Mouse (Mus musculus): ENCODE data around the gene Apbb2. TPM values are rescaled to one million over a fixed set of nuclear protein-coding genes. Genes with fewer than 3 reads are reported as not detected.

Apbb2 gene
- polyA plus RNA-seq, 1 experiment, result 19.1 TPM

DNA sequence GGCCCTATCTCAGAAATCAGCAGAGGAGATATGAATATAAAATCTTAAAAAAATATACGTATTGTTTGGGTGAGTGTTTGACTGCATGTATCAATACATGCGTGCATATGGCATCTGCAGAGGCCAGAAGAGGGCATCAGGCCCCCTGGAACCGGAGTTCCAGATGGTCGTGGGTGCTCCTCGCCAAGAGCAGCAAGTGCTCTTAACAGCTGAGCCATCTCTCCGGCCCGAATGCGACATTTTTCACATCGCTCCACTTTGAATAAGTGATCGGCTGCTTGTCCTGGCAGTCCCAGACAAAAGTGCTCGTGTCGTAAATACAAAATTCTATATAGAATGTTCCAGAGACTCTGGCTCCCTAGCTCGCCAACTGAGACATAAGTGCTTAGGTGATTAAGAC is 43.4 kb downstream of the Apbb2 start:
- Histone ChIP-seq H3ac (ENCODE audit: control insufficient read depth, insufficient read length) (no peak overlapping the region), H3K4me3 (no peak overlapping the region), H3K79me2 (ENCODE audit: control insufficient read depth, insufficient read depth) (peaks cover 97% of the 10 kb centered on the region), H3K27me3 (ENCODE audit: control insufficient read depth, insufficient read depth, insufficient read length) (no peaks in the 10 kb centered on the region), H3K36me3 (ENCODE audit: control insufficient read depth, insufficient read depth) (no peaks in the 10 kb centered on the region), H3K4me2 (ENCODE audit: low read depth) (no peak overlapping the region)
- TF ChIP-seq REST (IDR thresholded peaks at IDR 0.05; ENCODE audit: insufficient read depth, insufficient read length), result no peak
- no peak for TF ChIP-seq MAX (IDR thresholded peaks at IDR 0.05; ENCODE audit: low read depth)
- TF ChIP-seq MYOD1 (IDR thresholded peaks at IDR 0.05; ENCODE audit: control insufficient read depth in 1 of 3, insufficient read length in 2 of 3, low read depth in 2 of 3), result no peak
- no peak for TF ChIP-seq CEBPB (IDR thresholded peaks at IDR 0.05; ENCODE audit: insufficient read depth, poor library complexity, severe bottlenecking)
- no peak for TF ChIP-seq USF1 (IDR thresholded peaks at IDR 0.05; ENCODE audit: low read depth)
- TF ChIP-seq TCF12 (IDR thresholded peaks at IDR 0.05; ENCODE audit: insufficient read depth, poor library complexity, severe bottlenecking), result no peak
- TF ChIP-seq TCF3 (IDR thresholded peaks at IDR 0.05; ENCODE audit: insufficient read length, low read depth), result no peak
- no peak for TF ChIP-seq MYOG (IDR thresholded peaks at IDR 0.05; ENCODE audit: control insufficient read depth in 1 of 3, insufficient read depth in 1 of 3, insufficient read length in 2 of 3, low read depth in 2 of 3)
- no peak for TF ChIP-seq POLR2A (IDR thresholded peaks at IDR 0.05; ENCODE audit: insufficient read length, low read depth)
- TF ChIP-seq POLR2AphosphoS2 (IDR thresholded peaks at IDR 0.05; ENCODE audit: insufficient read length, low read depth), result no peak

DNA sequence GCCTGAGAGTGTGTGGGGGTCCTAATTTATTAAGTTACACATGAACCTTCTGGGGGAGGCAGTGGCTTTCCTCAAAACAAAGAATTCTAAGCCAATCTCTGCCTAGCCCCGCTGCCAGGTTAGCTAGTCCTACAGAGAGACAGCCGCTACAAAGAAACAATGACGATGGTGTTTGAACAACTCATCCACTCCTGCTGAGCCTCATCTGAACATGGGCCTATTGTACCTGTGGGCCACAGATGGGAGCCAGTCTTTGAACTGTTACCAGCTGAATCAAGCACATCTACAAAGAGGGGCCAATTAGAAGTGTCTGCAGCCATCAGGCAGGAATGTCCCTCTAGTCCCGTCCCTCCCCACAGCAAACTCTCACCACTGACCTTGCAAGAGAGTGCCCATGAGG is 45.3 kb downstream of the Apbb2 start:
- no peak overlapping the region for H3K4me2 ChIP-seq (ENCODE audit: low read depth)
- no peaks in the 10 kb centered on the region for H3K36me3 ChIP-seq (ENCODE audit: control insufficient read depth, insufficient read depth)
- TF ChIP-seq POLR2AphosphoS2 (IDR thresholded peaks at IDR 0.05; ENCODE audit: insufficient read length, low read depth) (no peak), REST (IDR thresholded peaks at IDR 0.05; ENCODE audit: insufficient read depth, insufficient read length) (no peak), MYOD1 (IDR thresholded peaks at IDR 0.05; ENCODE audit: control insufficient read depth in 1 of 3, insufficient read length in 2 of 3, low read depth in 2 of 3) (no peak), TCF3 (IDR thresholded peaks at IDR 0.05; ENCODE audit: insufficient read length, low read depth) (no peak)
- no peak overlapping the region for H3ac ChIP-seq (ENCODE audit: control insufficient read depth, insufficient read length)
- peaks cover 95% of the 10 kb centered on the region for H3K79me2 ChIP-seq (ENCODE audit: control insufficient read depth, insufficient read depth)
- H3K27me3 ChIP-seq (ENCODE audit: control insufficient read depth, insufficient read depth, insufficient read length), result no peaks in the 10 kb centered on the region
- no peak overlapping the region for H3K4me3 ChIP-seq

DNA sequence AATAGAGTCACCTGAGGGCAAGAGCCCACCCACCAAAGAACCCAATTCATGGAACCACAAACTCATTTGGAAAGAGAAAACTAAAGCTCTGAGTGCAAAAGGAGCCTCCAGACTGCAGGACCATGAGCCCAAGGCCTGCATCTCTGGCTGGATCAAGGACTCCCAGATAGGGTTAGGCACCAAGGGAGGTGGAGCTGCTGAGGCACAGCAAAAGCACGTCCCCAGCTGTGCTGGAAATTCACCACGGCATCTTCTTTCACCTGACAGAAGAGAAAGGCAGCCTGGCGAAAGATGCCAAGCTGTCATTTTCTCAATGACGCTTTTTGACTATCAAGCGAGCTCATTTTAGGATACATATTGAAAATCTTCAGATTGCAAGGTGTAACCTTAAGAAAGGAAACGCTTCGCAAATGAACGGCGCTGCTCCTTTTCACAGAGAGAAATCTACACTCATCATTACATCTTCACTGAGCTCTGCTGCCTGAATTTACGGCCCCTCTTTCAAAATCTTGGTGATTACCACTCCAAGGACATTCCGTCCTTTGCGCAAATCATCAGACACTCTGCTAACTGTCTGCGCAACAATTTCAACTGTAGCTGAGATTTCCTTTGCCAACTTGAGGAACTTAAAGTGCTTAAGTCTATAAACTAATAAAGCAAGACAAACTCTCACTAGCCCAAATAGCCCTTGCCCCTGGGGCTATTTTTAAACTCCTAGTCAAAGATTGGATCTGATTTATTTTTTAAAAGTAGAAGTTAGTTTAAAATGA is 46.3 kb downstream of the Apbb2 start:
- no peak overlapping the region for H3K4me3 ChIP-seq
- no peak overlapping the region for H3K4me2 ChIP-seq (ENCODE audit: low read depth)
- H3K27me3 ChIP-seq (ENCODE audit: control insufficient read depth, insufficient read depth, insufficient read length), result no peaks in the 10 kb centered on the region
- H3K36me3 ChIP-seq (ENCODE audit: control insufficient read depth, insufficient read depth), result no peaks in the 10 kb centered on the region
- H3ac ChIP-seq (ENCODE audit: control insufficient read depth, insufficient read length), result no peak overlapping the region
- TF ChIP-seq TCF3 (IDR thresholded peaks at IDR 0.05; ENCODE audit: insufficient read length, low read depth), result no peak
- TF ChIP-seq POLR2A (IDR thresholded peaks at IDR 0.05; ENCODE audit: insufficient read length, low read depth), result no peak
- TF ChIP-seq MYOG (IDR thresholded peaks at IDR 0.05; ENCODE audit: control insufficient read depth in 1 of 3, insufficient read depth in 1 of 3, insufficient read length in 2 of 3, low read depth in 2 of 3), result no peak
- no peak for TF ChIP-seq POLR2AphosphoS2 (IDR thresholded peaks at IDR 0.05; ENCODE audit: insufficient read length, low read depth)
- no peak for TF ChIP-seq REST (IDR thresholded peaks at IDR 0.05; ENCODE audit: insufficient read depth, insufficient read length)
- TF ChIP-seq CEBPB (IDR thresholded peaks at IDR 0.05; ENCODE audit: insufficient read depth, poor library complexity, severe bottlenecking), result no peak
- no peak for TF ChIP-seq TCF12 (IDR thresholded peaks at IDR 0.05; ENCODE audit: insufficient read depth, poor library complexity, severe bottlenecking)
- no peak for TF ChIP-seq SRF (IDR thresholded peaks at IDR 0.05; ENCODE audit: control insufficient read depth, insufficient read length, low read depth)
- no peak for TF ChIP-seq MAX (IDR thresholded peaks at IDR 0.05; ENCODE audit: low read depth)
- TF ChIP-seq USF1 (IDR thresholded peaks at IDR 0.05; ENCODE audit: low read depth), result no peak
- H3K79me2 ChIP-seq (ENCODE audit: control insufficient read depth, insufficient read depth), result peaks cover 98% of the 10 kb centered on the region

DNA sequence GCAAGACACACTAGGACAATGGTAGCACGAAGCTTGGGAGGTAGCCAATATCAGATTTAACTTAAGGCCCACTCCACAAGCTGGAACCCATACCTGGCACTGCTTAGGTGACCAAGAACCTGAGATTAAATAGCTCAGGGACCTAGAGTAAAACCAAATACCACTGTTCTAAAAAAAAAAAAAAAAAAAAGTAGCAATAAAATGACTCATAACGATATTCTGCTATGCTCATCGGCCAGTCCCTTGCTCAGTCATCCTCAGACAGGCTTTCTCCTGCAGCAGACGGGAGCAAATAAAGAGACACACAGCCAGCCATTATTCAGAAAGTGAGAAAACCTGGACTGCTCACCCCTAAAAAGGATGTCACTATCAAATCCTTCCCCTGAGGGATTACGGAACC is 47.9 kb downstream of the Apbb2 start:
- H3ac ChIP-seq (ENCODE audit: control insufficient read depth, insufficient read length), result no peak overlapping the region
- no peak overlapping the region for H3K4me3 ChIP-seq
- H3K36me3 ChIP-seq (ENCODE audit: control insufficient read depth, insufficient read depth), result no peaks in the 10 kb centered on the region
- H3K4me2 ChIP-seq (ENCODE audit: low read depth), result no peak overlapping the region
- peaks cover 98% of the 10 kb centered on the region for H3K79me2 ChIP-seq (ENCODE audit: control insufficient read depth, insufficient read depth)
- TF ChIP-seq POLR2A (IDR thresholded peaks at IDR 0.05; ENCODE audit: insufficient read length, low read depth) (no peak), USF1 (IDR thresholded peaks at IDR 0.05; ENCODE audit: low read depth) (no peak), MYOG (IDR thresholded peaks at IDR 0.05; ENCODE audit: control insufficient read depth in 1 of 3, insufficient read depth in 1 of 3, insufficient read length in 2 of 3, low read depth in 2 of 3) (no peak), REST (IDR thresholded peaks at IDR 0.05; ENCODE audit: insufficient read depth, insufficient read length) (no peak), SRF (IDR thresholded peaks at IDR 0.05; ENCODE audit: control insufficient read depth, insufficient read length, low read depth) (no peak), MYOD1 (IDR thresholded peaks at IDR 0.05; ENCODE audit: control insufficient read depth in 1 of 3, insufficient read length in 2 of 3, low read depth in 2 of 3) (no peak), E2F4 (IDR thresholded peaks at IDR 0.05; ENCODE audit: insufficient read depth) (no peak), CEBPB (IDR thresholded peaks at IDR 0.05; ENCODE audit: insufficient read depth, poor library complexity, severe bottlenecking) (no peak), POLR2AphosphoS2 (IDR thresholded peaks at IDR 0.05; ENCODE audit: insufficient read length, low read depth) (no peak), TCF3 (IDR thresholded peaks at IDR 0.05; ENCODE audit: insufficient read length, low read depth) (no peak), MAX (IDR thresholded peaks at IDR 0.05; ENCODE audit: low read depth) (no peak), TCF12 (IDR thresholded peaks at IDR 0.05; ENCODE audit: insufficient read depth, poor library complexity, severe bottlenecking) (no peak)
- no peaks in the 10 kb centered on the region for H3K27me3 ChIP-seq (ENCODE audit: control insufficient read depth, insufficient read depth, insufficient read length)
